ENCODE assay signal across 9 mouse cellular contexts in the genomic region with DNA sequence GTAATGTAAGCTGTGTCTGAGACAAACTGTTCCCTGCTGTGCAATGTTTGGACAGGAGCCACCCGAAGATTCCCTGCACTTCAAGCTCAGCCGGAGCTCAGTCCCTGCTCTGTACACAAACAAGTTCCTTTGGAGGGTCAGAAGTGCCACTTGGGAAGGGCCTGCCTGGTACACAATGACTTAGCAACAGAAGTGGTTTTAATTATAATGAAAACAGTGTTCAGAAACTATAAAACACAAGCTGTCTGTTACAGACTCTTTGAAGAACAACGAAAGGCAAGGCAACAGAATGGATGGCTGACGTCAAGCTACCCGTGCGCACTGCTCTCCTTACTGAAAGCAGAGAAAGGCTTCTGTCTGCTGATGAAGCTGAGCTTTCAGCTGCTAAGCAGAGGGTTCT.
DNase-seq lines count a peak whose midpoint lies in the region; ATAC-seq lines count a peak whose summit lies in the region.
"Had no signal": no experiment of that assay in that cellular context is flagged by ENCODE, and none has a peak within 500 bp of the region (broad histone marks: within the 10 kb centered on the region; RNA-seq: fewer than 3 reads in every experiment).

No protein-coding gene starts in this region.

- DNase-seq in gastrocnemius, postnatal 14 days, result peak; percentile 20
- no peak for DNase-seq in gastrocnemius, postnatal 25 days
- peak; percentile 24 to 29 for DNase-seq in left cerebral cortex, adult 8-10 months (ENCODE audit: low spot score in 2 of 2)
- no peak for DNase-seq in thymus, postnatal 10 days (ENCODE audit: low spot score in 2 of 2)
- DNase-seq in MN1 (ENCODE audit: low spot score), result no peak

- WGBS in embryonic facial prominence, embryonic 13.5 days, result 4% methylated on average over 6 of the region's 6 CpGs
- WGBS in hindbrain, embryonic 12.5 days, result 3% methylated on average over 6 of the region's 6 CpGs
- 3% methylated on average over 6 of the region's 6 CpGs for WGBS in midbrain, embryonic 15.5 days

- peak overlapping the region; percentile 11; the same call in 1 of the 2 replicates for H3K4me3 ChIP-seq in embryonic facial prominence, embryonic 13.5 days
- H3K4me3 ChIP-seq in hindbrain, embryonic 12.5 days, result no peak overlapping the region
- H3K4me3 ChIP-seq in midbrain, embryonic 15.5 days, result peak overlapping the region; percentile 16; the same call in 1 of the 2 replicates
- H3K4me3 ChIP-seq: myocyte had no signal

- intact Hi-C loops in gastrocnemius, postnatal 14 days (cut with DNase I; ENCODE audit: low total_unique reads), result loop anchor here (10.0 kb wide), 1 partner anchor 316 kb away; no protein-coding TSS in a partner anchor

- peak overlapping the region; percentile 51; the same call in 1 of the 2 replicates for H3K27ac ChIP-seq in embryonic facial prominence, embryonic 13.5 days
- peak overlapping the region; percentile 58; the same call in 1 of the 2 replicates for H3K27ac ChIP-seq in hindbrain, embryonic 12.5 days
- peak overlapping the region; percentile 69 for H3K27ac ChIP-seq in midbrain, embryonic 15.5 days

- peak overlapping the region; percentile 45 for H3K4me2 ChIP-seq in embryonic facial prominence, embryonic 13.5 days
- H3K4me2 ChIP-seq in hindbrain, embryonic 12.5 days (replicated peaks), result peak overlapping the region; percentile 38
- peak overlapping the region; percentile 38 for H3K4me2 ChIP-seq in midbrain, embryonic 15.5 days

- no peaks in the 10 kb centered on the region for H3K9me3 ChIP-seq in embryonic facial prominence, embryonic 13.5 days
- no peaks in the 10 kb centered on the region for H3K9me3 ChIP-seq in hindbrain, embryonic 12.5 days (replicated peaks)
- H3K9me3 ChIP-seq in midbrain, embryonic 15.5 days, result no peaks in the 10 kb centered on the region

- H3K36me3 ChIP-seq in embryonic facial prominence, embryonic 13.5 days, result no peaks in the 10 kb centered on the region
- H3K36me3 ChIP-seq in hindbrain, embryonic 12.5 days, result no peaks in the 10 kb centered on the region
- no peaks in the 10 kb centered on the region for H3K36me3 ChIP-seq in midbrain, embryonic 15.5 days (replicated peaks)

- no peaks in the 10 kb centered on the region for H3K27me3 ChIP-seq in embryonic facial prominence, embryonic 13.5 days
- H3K27me3 ChIP-seq in hindbrain, embryonic 12.5 days, result no peaks in the 10 kb centered on the region
- no peaks in the 10 kb centered on the region for H3K27me3 ChIP-seq in midbrain, embryonic 15.5 days (replicated peaks)

- no peak for ATAC-seq in embryonic facial prominence, embryonic 13.5 days (ENCODE audit: insufficient number of reproducible peaks, insufficient read depth, low FRiP score, low TSS enrichment, low read depth)
- ATAC-seq in hindbrain, embryonic 12.5 days (ENCODE audit: low FRiP score), result peak; percentile 70
- peak; percentile 78 for ATAC-seq in midbrain, embryonic 15.5 days (replicated peaks)

- peaks cover 23% of the 10 kb centered on the region for H3K4me1 ChIP-seq in embryonic facial prominence, embryonic 13.5 days
- H3K4me1 ChIP-seq in hindbrain, embryonic 12.5 days, result peaks cover 13% of the 10 kb centered on the region
- H3K4me1 ChIP-seq in midbrain, embryonic 15.5 days, result peaks cover 12% of the 10 kb centered on the region

- 0 out of 2 replicates have a peak overlapping the region, but pooled peaks have one; percentile 37 for H3K9ac ChIP-seq in embryonic facial prominence, embryonic 13.5 days
- H3K9ac ChIP-seq in hindbrain, embryonic 12.5 days, result no peak overlapping the region; the same call in 1 of the 2 replicates
- 0 out of 2 replicates have a peak overlapping the region, but pooled peaks have one; percentile 29 for H3K9ac ChIP-seq in midbrain, embryonic 15.5 days

Comparison
In these comparisons a context has a peak if more than half of its experiments do, and no peak if none do; other contexts are left out.
1. DNase-seq: peak in gastrocnemius, postnatal 14 days (single experiment) and left cerebral cortex, adult 8-10 months (2 of 2); none in gastrocnemius, postnatal 25 days (single experiment), thymus, postnatal 10 days (0 of 2) and MN1 (single experiment).
2. Peak in every context shown above with its lines, with median percentiles within 50 percentile points of each other: H3K27ac ChIP-seq and H3K4me2 ChIP-seq.